Mouse (Mus musculus) embryonic facial prominence, embryonic 10.5 days (tissue): ENCODE measurements around the gene Pfdn6. TPM values are rescaled to one million over a fixed set of nuclear protein-coding genes. Genes with fewer than 3 reads are reported as not detected.
A peak's percentile ranks its signal among the peaks of the same experiment; 100 is the strongest.
"Not testable (repeated sequence)": the region's sequence is repeated elsewhere in the genome, so short reads cannot be mapped to it uniquely, and the experiment has no call there.

Experiments used
- DNase-seq: peaks from one replicate; pipeline ENCODE4 v3.0.0-alpha.2; 2017; ENCODE audit warnings: low spot score
- H3K27ac ChIP-seq: fragments of 300-500 bp; sonication (generic); replicated peaks from 2 replicates; pipeline ENCODE4 v1.5.1; 2016; ENCODE audit warnings: mild to moderate bottlenecking
- H3K27me3 ChIP-seq: fragments of 300-500 bp; sonication (generic); replicated peaks from 2 replicates; pipeline ENCODE4 v1.6.1; 2016; ENCODE audit warnings: low read depth, mild to moderate bottlenecking; ENCODE audit not compliant: poor library complexity, severe bottlenecking
- H3K36me3 ChIP-seq: fragments of 300-500 bp; sonication (generic); replicated peaks from 2 replicates; pipeline ENCODE4 v1.6.1; 2016; ENCODE audit warnings: mild to moderate bottlenecking, moderate library complexity
- H3K4me1 ChIP-seq: fragments of 300-500 bp; sonication (generic); 2 replicates; pipeline ENCODE4 v1.6.1; 2016
- H3K4me3 ChIP-seq: fragments of 300-500 bp; sonication (generic); 2 replicates; pipeline ENCODE4 v1.5.1; 2016; ENCODE audit warnings: mild to moderate bottlenecking, moderate library complexity
- H3K9me3 ChIP-seq: fragments of 300-500 bp; sonication (generic); 2 replicates; pipeline ENCODE4 v1.6.1; 2016; ENCODE audit warnings: mild to moderate bottlenecking
- WGBS: fragments of 180-500 bp; shearing (Covaris S2); methylation state at CpG from one replicate; pipeline ENCODE4 v1.1.7; 2016; 5-methylcytosine and 5-hydroxymethylcytosine counted together
- polyA plus RNA-seq: library from polyadenylated mRNA; unstranded; fragments of >200 nt; fragmentation: Nextera tagmentation; extraction: Ambion mirVana; gene quantifications from 2 replicates; pipeline ENCODE4 v1.2.1, GENCODE M21; 2016

The Pfdn6 gene
- polyA plus RNA-seq, 1 experiment from 2014 or later: 235 TPM

DNA sequence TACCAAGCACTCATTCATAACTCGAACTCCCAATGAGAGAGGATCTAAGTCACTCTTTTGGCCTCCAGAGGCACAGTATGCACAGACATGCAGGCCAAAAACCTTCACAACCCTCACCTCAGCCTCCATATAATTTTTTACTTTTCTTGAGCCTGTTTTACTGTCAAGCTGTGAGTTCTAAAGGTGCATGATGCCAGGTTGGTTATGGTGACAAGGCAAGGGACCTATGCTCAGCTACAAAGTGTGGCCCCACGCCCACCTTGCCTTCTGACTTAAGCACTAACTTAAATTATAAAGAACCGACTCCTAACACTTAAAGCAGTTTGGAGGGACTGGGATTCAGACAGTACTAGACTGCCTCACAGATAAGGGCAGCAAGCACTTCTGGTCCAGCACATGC, 13.2 kb upstream of the Pfdn6 start:
- peaks cover 65% of the 10 kb centered on the region for H3K36me3 ChIP-seq
- 86% methylated on average over 3 of the region's 3 CpGs for WGBS
- H3K27ac ChIP-seq: no peak overlapping the region; the same call in 1 of the 2 replicates
- peaks cover 58% of the 10 kb centered on the region for H3K4me1 ChIP-seq
- H3K4me3 ChIP-seq: peak overlapping the region; percentile 85
- H3K27me3 ChIP-seq: no peaks in the 10 kb centered on the region
- H3K9me3 ChIP-seq: no peaks in the 10 kb centered on the region
- no peak for DNase-seq

DNA sequence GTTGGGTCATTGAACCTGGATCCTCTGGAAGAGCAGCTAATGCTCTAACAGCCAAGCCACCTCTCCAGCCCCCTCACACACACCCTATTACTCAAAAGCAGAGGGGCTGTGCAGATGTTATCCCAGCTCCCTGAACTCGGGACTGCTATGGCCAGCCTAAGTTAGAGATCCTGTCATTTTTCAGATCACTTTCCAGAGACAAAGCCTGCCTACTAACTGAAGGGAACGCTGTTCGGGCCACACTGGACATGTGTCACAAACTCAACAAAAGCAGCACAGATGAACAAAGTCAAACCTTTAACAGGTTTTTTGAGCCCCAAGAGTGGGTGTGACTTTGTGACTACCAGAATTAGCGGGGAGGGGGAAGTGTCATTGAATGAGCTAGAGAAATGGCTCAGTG, 12.7 kb upstream of the Pfdn6 start:
- Histone ChIP-seq H3K27ac (no peak overlapping the region), H3K36me3 (peaks cover 65% of the 10 kb centered on the region), H3K4me3 (peak overlapping the region; percentile 85), H3K9me3 (no peaks in the 10 kb centered on the region), H3K4me1 (peaks cover 58% of the 10 kb centered on the region), H3K27me3 (no peaks in the 10 kb centered on the region)
- DNase-seq: no peak
- WGBS: 88% methylated on average over 4 of the region's 4 CpGs

DNA sequence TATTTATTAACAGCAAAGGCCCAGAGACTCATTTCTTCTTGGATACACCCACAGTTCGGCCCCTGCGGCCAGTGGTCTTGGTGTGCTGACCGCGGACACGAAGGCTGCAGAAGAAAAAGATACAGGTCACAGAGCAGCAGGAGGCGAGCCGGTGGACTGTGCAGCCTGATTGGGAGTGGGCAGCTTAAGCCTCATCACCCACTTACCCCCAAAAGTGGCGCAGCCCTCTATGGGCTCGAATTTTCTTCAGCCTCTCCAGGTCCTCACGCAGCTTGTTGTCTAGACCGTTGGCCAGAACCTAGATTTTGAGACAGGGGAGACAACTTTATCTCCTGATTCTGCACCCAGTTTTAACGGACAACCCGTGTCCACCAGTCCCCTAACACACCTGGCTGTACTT, 11.9 kb upstream of the Pfdn6 start:
- not testable (repeated sequence) for H3K27ac ChIP-seq, H3K27me3 ChIP-seq, DNase-seq, H3K9me3 ChIP-seq
- peaks cover 71% of the 10 kb centered on the region for H3K36me3 ChIP-seq
- H3K4me3 ChIP-seq: peak overlapping the region; percentile 85
- peaks cover 58% of the 10 kb centered on the region for H3K4me1 ChIP-seq
- WGBS: 82% methylated on average over 13 of the region's 13 CpGs

DNA sequence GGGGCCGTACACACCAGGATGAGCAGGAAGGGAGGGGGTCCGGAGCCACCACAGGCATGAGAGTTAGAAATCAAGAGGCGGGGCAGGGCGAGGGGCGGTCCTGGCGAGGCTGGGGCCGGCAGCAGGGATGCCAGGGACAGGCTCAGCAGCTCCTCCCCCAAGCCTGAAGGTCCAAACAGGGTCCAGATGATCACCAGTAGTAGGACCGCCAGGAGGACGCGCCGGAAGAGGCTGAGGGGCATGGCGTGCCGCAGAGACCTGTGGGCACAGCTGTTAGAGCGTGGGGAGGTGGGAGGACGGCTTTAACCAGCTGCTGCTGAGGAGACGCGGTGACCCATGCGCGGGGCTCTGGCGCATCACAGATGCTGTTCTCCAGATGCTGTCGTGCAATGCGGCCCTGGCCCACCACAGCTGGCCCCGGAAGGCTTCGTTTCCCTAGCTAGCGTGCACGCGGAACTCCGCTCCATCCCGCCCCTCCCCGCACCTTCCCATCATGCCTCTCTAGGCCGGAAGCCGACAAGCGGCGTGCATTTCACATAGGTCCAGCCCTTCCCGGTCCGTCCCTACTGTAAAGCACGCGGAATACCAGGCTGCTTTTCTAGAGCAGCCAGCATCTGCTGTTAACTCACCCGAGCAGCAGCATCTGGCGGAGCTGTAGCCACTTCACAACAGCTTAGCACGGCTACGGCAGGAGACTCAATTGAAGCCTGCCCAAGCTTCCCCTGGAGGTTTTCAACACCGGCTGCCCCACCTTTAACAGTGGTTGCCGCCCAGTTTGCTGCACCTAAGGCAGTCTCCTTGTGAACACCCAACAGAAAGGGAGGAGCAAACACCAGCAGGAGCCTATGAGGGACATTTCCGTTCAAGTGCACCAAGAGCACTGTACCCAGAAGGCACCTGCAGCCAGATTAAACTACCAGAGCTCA, 11.1 kb upstream of the Pfdn6 start, which contains the start of gene B3galt4:
Gene B3galt4, minus strand, starts transcription at position 468 of the 926 bp plus-strand sequence.
- under 1% methylated on average over 45 of the region's 45 CpGs for WGBS
- no peaks in the 10 kb centered on the region for H3K9me3 ChIP-seq
- H3K4me3 ChIP-seq: peak within 1 kb of the TSS; percentile 85
- DNase-seq: peak; percentile 90
- H3K4me1 ChIP-seq: peaks cover 52% of the 10 kb centered on the region
- no peaks in the 10 kb centered on the region for H3K27me3 ChIP-seq
- H3K36me3 ChIP-seq: peaks cover 78% of the 10 kb centered on the region
- peak within 1 kb of the TSS; percentile 86 for H3K27ac ChIP-seq

DNA sequence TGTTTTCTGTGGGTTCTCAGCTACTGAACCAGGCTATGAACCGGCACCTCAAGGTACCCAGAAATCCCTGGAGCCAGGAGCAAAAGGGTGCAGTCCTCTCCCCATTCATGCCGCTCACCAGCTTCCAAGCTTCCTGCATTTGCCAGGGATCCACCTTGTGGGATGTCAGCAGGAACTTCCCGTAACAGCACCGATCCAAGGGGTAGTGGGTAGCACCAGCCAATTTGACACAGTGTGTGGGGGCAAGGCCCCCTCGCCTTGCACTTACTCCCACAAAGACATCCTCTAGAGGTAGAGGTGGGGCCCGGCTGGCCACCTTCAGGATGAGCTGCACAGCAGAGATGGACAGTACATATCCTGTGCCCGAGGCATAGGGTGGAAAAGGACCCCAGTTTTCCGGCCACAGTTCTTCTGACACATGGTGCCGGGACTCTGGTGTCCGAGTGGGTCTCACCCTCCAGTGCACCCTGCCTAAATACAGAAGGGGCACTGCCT, 10.0 kb upstream of the Pfdn6 start:
- H3K27me3 ChIP-seq: no peaks in the 10 kb centered on the region
- H3K4me3 ChIP-seq: peak overlapping the region; percentile 85
- no peak for DNase-seq
- peak overlapping the region; percentile 86 for H3K27ac ChIP-seq
- peaks cover 51% of the 10 kb centered on the region for H3K4me1 ChIP-seq
- peaks cover 89% of the 10 kb centered on the region for H3K36me3 ChIP-seq
- no peaks in the 10 kb centered on the region for H3K9me3 ChIP-seq
- WGBS: 71% methylated on average over 10 of the region's 10 CpGs

DNA sequence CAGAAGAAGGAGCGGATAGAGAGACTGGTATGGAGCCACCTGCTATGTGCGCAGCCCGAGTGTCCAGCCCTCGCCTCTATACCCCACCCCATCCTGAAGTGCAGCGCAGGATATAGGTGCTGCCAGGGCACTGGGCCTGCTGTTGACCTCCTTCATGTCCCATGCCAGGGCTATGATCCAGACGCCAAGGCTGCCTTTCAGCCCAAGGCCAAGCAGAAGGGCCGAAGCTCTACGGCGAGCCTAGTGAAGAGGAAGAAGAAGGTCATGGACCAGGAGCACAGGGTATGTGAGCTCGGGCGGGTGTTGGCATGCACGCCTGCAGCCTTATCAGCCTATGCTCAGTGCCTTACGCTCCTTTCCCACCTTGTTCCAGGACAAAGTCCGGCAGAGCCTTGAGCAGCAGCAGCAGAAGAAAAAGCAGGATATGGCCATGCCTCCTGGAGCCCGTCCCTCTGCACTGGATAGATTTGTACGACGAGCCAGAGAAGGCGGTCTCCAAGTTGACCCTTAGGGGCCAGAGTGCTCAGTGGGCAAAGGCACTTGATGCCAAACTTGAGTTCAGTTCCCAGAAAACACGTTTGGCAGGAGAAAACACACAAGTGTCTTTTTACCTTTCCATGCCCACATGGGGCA, 8.9 kb upstream of the Pfdn6 start:
- Histone ChIP-seq H3K36me3 (peaks cover 93% of the 10 kb centered on the region), H3K9me3 (no peaks in the 10 kb centered on the region)
- 93% methylated on average over 19 of the region's 19 CpGs for WGBS

DNA sequence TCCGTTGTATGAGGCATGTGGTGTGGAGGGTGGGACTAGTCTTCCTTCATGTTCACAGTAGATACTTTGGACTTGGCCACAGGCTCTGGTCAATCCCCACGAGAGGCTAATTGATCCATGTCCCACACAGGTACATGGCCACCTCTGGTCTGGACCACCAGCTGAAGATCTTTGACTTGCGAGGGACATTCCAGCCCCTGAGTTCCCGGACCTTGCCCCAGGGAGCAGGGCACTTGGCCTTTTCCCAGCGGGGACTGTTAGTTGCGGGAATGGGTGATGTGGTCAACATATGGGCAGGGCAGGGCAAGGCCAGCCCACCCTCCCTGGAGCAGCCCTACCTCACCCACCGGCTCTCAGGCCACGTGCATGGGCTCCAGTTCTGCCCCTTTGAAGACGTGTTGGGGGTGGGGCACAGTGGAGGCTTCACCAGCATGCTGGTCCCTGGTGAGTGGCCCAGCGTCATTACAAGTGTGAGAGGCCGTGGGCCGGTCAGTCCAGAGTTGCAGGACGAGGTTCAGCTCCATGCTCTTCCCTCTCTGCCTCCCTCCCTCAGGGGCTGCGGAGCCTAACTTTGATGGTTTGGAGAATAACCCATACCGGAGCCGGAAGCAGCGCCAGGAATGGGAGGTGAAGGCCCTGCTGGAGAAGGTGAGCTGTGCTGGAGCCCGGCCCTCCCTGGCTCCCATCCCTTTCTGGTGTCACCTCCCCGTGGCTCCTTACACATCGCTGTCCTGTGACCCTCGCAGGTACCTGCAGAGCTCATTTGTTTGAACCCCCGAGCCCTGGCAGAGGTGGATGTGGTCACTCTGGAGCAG, 8.2 kb upstream of the Pfdn6 start:
- peak overlapping the region; percentile 25; the same call in 1 of the 2 replicates for H3K4me3 ChIP-seq
- H3K9me3 ChIP-seq: no peaks in the 10 kb centered on the region
- peak; percentile 8 for DNase-seq
- peaks cover 37% of the 10 kb centered on the region for H3K4me1 ChIP-seq
- no peak overlapping the region for H3K27ac ChIP-seq
- no peaks in the 10 kb centered on the region for H3K27me3 ChIP-seq
- WGBS: 89% methylated on average over 22 of the region's 22 CpGs
- H3K36me3 ChIP-seq: peaks cover 93% of the 10 kb centered on the region

More for the DNA sequence above, 8.9 kb upstream of the Pfdn6 start:
- DNase-seq: peak; percentile 7
- Histone ChIP-seq H3K27ac (no peak overlapping the region), H3K4me3 (peak overlapping the region; percentile 25; the same call in 1 of the 2 replicates), H3K27me3 (no peaks in the 10 kb centered on the region), H3K4me1 (peaks cover 44% of the 10 kb centered on the region)

DNA sequence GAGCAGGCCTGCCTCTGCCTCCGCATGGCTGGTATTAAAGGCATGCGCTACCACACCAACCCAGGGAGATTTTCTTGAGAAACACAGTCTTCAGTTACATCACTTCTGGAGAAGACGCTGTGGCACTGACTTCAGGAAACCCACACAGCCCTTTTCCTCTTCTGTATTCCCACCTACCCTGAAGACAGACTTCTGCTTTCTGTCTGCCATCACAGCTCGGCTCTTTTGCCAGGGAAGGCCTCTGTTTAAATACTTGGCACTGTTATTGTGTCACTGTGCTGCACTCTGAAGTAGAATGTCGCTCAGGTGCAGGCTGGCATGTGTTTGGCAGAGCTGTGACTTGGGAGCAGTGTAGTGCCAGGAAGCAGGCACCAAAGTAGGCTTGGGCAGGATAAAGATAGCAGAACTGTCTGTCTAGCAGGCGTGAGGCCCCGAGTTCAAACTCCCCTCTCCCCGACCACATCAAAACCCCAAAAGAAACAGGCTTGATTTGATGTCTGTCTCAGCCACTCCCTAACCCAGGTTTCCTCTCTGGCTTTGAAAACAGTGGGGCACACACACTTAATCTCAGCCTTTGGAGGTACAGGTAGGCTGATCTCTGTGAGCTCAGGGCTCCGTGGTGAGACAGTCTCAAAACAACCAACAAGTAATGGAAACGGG, 7.4 kb upstream of the Pfdn6 start:
- DNase-seq: peak; percentile 6
- Histone ChIP-seq H3K27ac (no peak overlapping the region), H3K4me3 (no peak overlapping the region), H3K27me3 (no peaks in the 10 kb centered on the region), H3K4me1 (peaks cover 29% of the 10 kb centered on the region), H3K9me3 (no peaks in the 10 kb centered on the region), H3K36me3 (peaks cover 93% of the 10 kb centered on the region)
- 95% methylated on average over 10 of the region's 10 CpGs for whole genome bisulfite sequencing

DNA sequence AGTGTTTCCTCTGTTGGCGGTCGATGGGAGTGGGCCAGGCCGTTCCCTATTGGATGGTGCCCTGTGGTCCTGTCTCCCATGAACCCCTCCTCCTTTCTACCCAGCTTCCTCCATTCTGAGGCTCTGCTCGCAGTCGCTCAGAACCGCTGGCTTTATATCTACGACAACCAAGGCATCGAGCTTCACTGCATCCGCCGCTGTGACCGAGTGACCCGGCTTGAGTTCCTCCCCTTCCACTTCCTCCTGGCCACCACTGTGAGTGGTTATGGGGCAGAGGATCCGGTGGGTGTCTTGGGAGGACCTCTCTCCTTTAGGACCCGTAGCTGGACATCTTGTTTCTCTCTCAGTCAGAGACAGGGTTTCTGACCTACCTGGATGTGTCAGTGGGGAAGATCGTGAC, 3.3 kb upstream of the Pfdn6 start:
- WGBS: 90% methylated on average over 15 of the region's 15 CpGs
- DNase-seq: no peak
- Histone ChIP-seq H3K27ac (no peak overlapping the region), H3K9me3 (no peaks in the 10 kb centered on the region), H3K27me3 (no peaks in the 10 kb centered on the region), H3K4me3 (no peak overlapping the region), H3K36me3 (peaks cover 78% of the 10 kb centered on the region), H3K4me1 (peaks cover 24% of the 10 kb centered on the region)

DNA sequence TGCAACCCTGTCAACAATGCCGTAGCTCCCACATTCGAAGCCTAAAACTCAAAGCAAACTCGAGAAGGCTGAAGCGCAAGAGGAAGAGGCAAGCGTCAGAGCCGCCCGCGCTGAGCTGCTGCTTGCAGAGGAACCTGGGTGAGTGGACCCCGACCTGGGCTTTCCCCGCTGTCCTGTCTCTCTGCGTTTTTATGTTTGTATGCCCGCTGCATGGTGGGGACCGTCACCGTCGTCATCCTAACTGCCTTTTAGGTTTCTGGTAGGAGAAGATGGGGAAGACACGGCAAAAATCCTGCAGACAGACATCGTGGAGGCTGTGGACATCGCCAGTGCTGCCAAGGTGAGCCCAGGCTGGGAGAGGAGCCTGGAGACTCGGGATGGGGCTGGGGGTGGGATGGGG, 1.2 kb upstream of the Pfdn6 start:
- WGBS: 59% methylated on average over 19 of the region's 19 CpGs
- DNase-seq: no peak
- peak overlapping the region; percentile 93 for H3K4me3 ChIP-seq
- peaks cover 78% of the 10 kb centered on the region for H3K36me3 ChIP-seq
- no peaks in the 10 kb centered on the region for H3K27me3 ChIP-seq
- H3K9me3 ChIP-seq: no peaks in the 10 kb centered on the region
- no peak overlapping the region; the same call in 1 of the 2 replicates for H3K27ac ChIP-seq
- H3K4me1 ChIP-seq: peaks cover 24% of the 10 kb centered on the region

DNA sequence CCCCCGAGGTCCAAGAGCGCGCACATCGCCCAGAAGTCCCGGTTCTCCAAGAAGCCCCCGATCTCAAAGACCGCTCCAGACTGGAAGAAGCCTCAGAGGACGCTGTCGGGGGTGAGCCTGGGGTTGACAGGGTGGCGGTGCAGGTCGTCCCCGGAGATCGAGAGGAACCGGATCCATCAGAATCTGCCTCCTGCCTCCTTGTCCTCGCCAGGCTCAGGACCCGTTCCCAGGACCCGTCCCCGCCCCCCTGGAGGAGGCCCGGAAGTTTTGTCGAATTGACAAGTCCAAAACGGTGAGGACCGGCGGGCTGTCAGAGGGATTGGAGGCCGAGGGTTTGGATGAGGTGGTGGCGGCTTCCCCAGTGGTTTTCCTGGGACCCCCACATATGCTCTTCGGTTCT, 838 bp upstream of the Pfdn6 start:
- Histone ChIP-seq H3K9me3 (no peaks in the 10 kb centered on the region), H3K4me3 (peak overlapping the region; percentile 93), H3K27me3 (no peaks in the 10 kb centered on the region), H3K4me1 (peaks cover 24% of the 10 kb centered on the region), H3K27ac (peak overlapping the region; percentile 83), H3K36me3 (peaks cover 78% of the 10 kb centered on the region)
- DNase-seq: no peak
- WGBS: 2% methylated on average over 26 of the region's 26 CpGs
